Mouse (Mus musculus): ENCODE results near the gene Cacna1i.
A peak's percentile ranks its signal among the peaks of the same experiment; 100 is the strongest.

The Cacna1i gene

DNA sequence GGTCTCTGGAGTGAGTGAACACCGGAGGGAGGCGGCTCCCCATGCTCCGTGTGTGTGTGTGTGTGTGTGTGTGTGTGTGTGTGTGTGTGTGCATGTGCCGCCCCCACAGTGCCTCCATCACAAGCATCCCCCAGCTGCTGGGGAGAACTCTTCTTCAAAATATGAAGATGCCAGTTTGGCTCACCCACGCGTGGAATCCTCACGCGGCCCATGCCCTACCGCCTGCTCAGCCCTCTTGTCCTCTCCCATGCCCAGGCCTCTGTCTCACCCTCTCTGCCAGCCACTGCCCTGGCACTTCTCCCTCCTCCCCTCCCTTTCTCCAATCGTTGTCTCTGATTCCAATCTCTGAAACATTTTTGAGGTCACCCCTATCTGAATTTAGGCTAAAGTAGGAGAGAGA lies 47.7 kb downstream of the Cacna1i start:
- no peak for DNase-seq (ENCODE audit: low spot score)

DNA sequence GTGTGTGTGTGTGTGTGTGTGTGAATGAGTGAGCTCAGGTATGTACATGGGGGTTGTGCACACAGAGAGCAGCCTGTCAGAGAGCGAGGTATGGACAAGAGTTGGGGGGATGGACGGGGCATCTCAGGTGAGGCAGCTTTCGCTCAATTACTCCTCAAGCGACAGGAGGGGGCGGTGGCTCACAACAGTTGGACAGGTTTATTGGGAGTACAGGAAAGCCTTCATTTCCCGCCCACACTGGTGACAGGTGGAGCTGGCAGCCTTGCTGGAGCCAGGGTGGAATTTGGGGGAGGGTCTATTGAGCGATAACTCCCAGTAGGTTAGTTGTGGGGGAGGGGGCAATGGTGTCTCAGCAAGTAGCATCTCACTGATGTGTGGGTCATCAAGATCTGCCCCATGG lies 48.2 kb downstream of the Cacna1i start:
- DNase-seq (ENCODE audit: low spot score), result no peak

DNA sequence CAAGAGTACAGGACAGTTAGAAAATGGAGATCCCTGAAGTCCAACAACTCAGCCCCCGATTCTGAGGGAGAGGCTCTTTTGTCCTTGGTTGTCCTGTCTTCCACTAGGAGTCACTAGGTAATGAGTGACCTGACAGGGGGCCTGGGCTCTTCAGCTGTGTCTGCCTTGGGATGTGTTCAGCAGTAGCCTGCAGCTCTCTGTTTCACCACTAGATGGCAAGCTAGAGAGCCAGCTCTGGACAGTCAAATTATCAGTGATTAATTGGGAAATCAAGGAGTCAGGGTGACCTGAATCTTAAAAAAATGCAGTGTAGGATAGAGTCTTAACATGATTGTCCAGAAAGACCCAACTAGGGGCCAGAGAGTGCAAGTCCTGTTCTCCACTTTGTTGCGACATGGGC lies 53.3 kb downstream of the Cacna1i start:
- no peak for DNase-seq (ENCODE audit: low spot score)

DNA sequence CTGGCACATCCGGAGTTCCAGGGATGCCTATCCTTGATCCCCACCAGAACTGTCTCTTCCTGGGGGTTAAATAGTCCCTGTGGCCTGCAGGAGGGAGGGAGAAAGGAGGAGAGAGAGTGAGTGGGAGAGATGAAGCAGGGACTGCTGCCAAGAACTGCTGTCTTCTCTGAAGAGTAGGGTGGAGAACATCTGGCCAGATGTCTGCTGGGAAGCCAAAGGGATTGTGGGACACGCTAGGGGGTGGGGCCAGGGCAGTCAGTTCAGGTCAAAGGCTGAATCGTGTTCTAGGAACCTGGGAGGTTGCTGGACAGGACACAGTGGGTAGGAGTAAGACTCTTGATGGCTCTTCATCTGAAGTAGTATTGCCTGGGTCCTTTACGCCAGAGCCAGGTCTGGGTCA lies 55.4 kb downstream of the Cacna1i start:
- DNase-seq (ENCODE audit: low spot score), result no peak

GRCm38 (mm10) chr15:80343031-80343430 lies 56.0 kb downstream of the Cacna1i start:
- peak; percentile 59 for DNase-seq (ENCODE audit: low spot score)

- DNase-seq (ENCODE audit: low spot score), result no peak
Observed at GRCm38 (mm10) chr15:80343731-80344130, 56.7 kb downstream of the Cacna1i start.

- DNase-seq (ENCODE audit: low spot score), result no peak
Observed at GRCm38 (mm10) chr15:80346510-80346909, 59.5 kb downstream of the Cacna1i start.

GRCm38 (mm10) chr15:80350431-80350830 lies 63.4 kb downstream of the Cacna1i start:
- DNase-seq (ENCODE audit: low spot score), result no peak

DNA sequence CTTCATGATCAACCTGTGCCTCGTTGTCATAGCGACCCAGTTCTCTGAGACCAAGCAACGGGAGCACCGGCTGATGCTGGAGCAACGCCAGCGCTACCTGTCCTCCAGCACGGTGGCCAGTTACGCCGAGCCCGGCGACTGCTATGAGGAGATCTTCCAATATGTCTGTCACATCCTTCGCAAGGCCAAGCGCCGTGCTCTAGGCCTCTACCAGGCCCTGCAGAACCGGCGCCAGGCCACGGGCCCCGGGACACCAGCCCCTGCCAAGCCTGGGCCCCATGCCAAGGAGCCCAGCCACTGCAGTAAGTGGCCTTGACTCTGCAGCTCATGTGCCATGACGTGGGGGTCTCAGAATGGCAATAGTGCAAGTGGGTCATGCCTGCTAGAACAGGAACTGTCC lies 71.8 kb downstream of the Cacna1i start:
- DNase-seq (ENCODE audit: low spot score), result no peak

GRCm38 (mm10) chr15:80361780-80362508 lies 74.9 kb downstream of the Cacna1i start:
- DNase-seq (ENCODE audit: low spot score), result no peak

GRCm38 (mm10) chr15:80362509-80363172 lies 75.6 kb downstream of the Cacna1i start:
- no peak for DNase-seq (ENCODE audit: low spot score)

DNA sequence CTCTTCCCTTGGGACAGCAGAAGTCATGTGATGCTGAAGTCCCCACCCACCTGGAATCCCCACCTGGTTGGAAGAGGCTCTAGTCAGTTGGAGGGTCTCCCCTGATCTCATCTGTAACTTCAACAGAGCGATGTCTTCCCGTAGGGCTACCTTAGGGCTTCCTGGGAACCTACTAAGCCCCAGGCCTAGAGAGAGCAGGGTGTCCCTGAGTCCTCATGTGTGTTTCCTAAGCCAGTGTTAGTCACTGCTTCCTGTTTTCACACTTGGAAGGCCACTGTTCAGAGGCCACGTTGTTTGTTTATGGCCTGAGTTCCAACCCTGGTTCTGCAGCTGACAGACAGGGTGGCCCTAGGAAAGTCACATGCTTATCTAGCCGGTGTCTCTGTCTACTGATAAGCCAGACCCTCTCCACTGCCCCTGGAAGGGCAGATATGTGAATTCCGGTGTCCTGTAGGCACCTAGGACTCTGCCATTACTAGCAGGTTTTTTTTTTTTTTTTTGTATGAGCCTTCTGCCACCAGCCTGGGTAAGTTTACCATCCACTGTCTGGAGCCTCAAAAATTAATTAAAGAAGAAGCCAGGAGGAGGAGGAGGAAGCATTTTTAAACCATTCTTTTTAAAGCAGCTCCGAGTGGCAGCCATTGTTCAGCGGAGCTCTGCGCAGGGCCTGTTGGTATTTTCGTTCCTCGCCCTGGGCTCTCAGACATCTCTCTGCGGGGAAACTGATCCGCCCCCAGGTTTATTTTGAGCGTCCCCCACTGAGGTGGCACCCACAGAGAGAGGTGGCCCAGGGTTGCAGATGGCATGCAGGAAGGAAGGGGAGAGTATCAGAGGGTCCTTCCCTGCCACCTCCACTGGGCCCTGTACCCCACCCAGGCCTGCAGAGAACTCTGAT lies 77.0 kb downstream of the Cacna1i start:
- DNase-seq (ENCODE audit: low spot score), result no peak

DNA sequence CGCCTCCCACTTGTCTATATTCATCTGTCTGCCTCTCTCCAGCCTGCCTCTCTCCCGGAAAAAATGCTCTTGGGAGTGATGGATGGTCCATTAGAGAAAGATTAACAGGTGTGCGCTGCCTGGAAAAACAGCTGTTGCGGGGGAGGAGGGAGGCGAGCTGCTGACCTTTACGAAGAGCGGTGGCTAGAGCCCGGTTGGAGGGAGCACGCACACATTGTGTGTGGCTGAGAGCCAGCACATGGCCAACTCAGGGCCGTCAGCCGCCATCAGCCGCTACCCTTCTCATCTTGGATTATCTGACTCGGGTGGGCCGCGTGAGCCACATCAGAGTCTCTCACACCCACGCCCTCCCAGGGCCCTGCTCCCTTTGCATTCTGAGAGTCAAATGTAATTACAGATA lies 79.9 kb downstream of the Cacna1i start:
- DNase-seq (ENCODE audit: low spot score), result no peak

DNA sequence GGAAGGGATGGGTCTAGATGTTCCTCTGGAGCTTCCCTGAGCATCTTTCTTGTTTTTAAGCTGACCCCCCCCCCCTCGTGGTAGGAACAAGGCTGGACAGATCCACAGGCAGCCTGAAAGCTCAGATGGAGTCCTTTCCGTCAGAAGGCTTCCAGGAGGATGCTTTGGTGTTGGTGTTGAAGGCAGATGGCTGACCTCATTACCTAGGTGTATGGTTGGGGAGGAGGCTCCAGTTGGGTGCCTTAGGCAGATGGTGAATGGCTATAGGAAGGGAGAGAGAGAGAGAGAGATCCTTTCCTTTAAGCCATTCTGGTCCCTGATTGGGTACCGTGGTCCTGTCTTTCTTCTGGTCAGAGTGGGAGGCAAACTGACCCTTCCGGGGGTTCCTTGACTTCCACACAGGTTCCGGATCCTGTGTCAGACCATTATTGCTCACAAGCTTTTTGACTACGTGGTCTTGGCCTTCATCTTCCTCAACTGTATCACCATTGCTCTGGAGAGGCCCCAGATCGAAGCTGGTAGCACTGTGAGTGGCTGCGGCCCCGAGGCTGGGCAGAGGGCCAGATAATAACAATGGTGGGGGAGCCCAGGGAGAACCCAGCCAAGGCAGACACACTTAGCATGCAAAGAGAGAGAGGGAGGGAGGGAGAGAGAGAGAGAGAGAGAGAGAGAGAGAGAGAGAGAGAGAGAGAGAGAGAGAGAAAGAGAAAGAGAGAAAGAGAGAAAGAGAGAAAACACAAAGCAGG lies 86.4 kb downstream of the Cacna1i start:
- DNase-seq (ENCODE audit: low spot score), result no peak

- DNase-seq (ENCODE audit: low spot score), result no peak
Observed at GRCm38 (mm10) chr15:80374854-80375253, 87.8 kb downstream of the Cacna1i start.

DNA sequence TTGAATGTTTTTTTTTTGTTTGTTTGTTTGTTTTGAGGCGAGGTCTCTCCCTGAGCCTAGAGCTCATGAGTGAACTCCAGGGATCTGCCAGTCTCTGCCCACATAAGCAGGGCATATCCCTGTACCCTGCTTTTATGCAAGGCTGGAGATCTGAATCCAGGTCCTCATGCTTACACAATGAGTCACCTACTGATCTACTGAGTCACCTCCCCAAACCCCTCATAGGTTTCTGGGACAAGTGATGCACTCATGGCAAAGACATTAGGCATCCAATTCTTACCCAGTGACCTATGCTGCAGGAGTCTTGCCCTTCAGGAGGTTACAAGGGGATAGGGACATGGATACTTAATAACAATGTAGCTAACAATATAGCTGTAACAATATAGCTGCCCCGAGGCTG lies 100.1 kb downstream of the Cacna1i start:
- no peak for DNase-seq (ENCODE audit: low spot score)

GRCm38 (mm10) chr15:80391791-80392190 lies 104.8 kb downstream of the Cacna1i start:
- no peak for DNase-seq (ENCODE audit: low spot score)

DNA sequence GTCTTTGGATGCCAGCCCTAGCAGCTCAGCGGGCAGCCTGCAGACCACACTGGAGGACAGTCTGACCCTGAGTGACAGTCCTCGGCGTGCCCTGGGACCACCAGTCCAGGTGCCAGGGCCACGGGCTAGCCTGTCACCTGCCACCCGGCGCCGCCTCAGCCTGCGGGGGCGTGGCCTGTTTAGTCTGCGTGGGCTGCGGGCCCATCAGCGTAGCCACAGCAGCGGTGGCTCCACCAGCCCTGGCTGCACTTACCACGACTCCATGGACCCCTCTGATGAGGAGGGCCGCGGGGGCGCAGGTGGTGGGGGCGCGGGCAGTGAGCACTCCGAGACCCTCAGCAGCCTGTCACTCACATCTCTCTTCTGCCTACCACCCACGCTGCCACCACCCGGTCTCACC lies 108.0 kb downstream of the Cacna1i start:
- DNase-seq (ENCODE audit: low spot score), result no peak

GRCm38 (mm10) chr15:80399451-80399850 lies 112.4 kb downstream of the Cacna1i start:
- no peak for DNase-seq (ENCODE audit: low spot score)

GRCm38 (mm10) chr15:80401387-80401898 lies 114.4 kb downstream of the Cacna1i start:
- no peak for DNase-seq (ENCODE audit: low spot score)

DNA sequence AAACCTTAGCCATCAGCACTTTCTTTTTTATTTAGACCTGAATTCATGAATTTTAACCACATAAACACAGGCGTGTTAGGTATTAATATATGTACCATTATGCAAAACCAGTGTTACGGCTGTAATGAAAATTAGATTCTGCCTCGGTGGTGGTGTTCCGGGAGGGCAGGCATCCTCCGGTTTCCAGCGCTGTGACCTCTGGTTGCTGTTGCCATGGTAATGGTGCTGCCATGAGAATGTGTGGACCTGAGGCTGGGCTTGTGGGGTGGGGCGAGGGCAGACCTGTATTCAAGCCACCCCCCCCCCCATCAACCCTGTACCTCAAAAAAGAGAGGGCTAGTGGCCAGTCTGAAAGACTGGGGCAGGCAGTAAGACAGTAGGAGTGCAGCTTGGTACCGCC lies 114.9 kb downstream of the Cacna1i start:
- no peak for DNase-seq (ENCODE audit: low spot score)

GRCm38 (mm10) chr15:80407873-80408272 lies 120.8 kb downstream of the Cacna1i start:
- no peak for DNase-seq (ENCODE audit: low spot score)
